Comparison of ENCODE assay signal across 8 mouse cellular contexts in the genomic region with DNA sequence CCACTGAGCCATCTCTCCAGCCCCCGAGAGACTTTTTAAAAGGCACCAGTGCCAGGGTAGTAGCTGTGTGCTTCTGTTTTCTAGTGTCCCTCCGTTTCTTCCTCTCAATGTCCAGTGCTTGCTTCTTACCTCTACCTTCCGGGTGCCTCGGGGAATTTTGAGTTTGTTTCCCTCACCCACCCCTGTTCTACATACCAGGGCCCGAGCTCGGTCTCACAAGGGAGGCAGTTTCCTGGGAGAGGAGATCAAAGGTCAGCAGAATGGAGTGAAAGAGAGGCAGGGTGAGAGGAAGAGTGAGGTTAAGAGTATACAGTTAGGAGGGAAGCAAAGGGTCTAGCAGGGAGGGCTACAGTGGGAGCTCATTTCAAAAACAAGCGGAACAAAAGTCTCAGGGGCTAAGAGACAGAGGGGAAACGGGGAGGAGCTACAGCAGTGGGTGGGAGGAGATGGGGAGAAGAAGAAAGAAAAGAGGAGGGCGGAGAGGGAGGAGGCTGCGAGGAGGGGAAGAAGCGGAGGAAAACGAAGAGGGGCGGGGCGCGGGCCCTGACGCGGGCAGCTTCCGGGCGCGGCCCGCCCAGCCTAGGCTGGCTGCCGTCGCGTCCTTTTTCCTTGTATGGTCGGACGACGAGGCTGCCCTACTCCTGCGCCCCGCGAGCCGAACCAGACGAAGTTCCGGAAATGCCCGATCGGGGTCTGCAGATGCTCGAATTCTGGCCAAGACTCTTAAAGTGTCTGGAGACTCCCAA. TPM values are rescaled to one million over a fixed set of nuclear protein-coding genes. Genes with fewer than 3 reads are reported as not detected.
DNase-seq lines count a peak whose midpoint lies in the region; ATAC-seq and TF ChIP-seq lines count a peak whose summit lies in the region.

No protein-coding gene starts in this region.

- peak overlapping the region; percentile 80 for H3K27ac ChIP-seq in forebrain, postnatal 0 days (ENCODE audit: low read depth, low read length)
- H3K27ac ChIP-seq in hindbrain, embryonic 10.5 days: peak overlapping the region; percentile 93

- peaks cover 26% of the 10 kb centered on the region for H3K4me1 ChIP-seq in forebrain, postnatal 0 days (ENCODE audit: insufficient read depth)
- peaks cover 72% of the 10 kb centered on the region for H3K4me1 ChIP-seq in hindbrain, embryonic 10.5 days (replicated peaks)

- H3K4me2 ChIP-seq in forebrain, postnatal 0 days (ENCODE audit: low read depth): peak overlapping the region; percentile 67

- no peaks in the 10 kb centered on the region for H3K9me3 ChIP-seq in forebrain, postnatal 0 days (ENCODE audit: low read length)
- H3K9me3 ChIP-seq in hindbrain, embryonic 10.5 days: no peaks in the 10 kb centered on the region

- peak overlapping the region; percentile 53 for H3K9ac ChIP-seq in forebrain, postnatal 0 days

- no peaks in the 10 kb centered on the region for H3K27me3 ChIP-seq in forebrain, postnatal 0 days (ENCODE audit: insufficient read depth, low read length)
- peaks cover 17% of the 10 kb centered on the region for H3K27me3 ChIP-seq in hindbrain, embryonic 10.5 days (ENCODE audit: insufficient read depth, poor library complexity, severe bottlenecking)

- peak overlapping the region; percentile 45 for H3K4me3 ChIP-seq in forebrain, postnatal 0 days (ENCODE audit: low read depth, low read length)
- H3K4me3 ChIP-seq in hindbrain, embryonic 10.5 days: peak overlapping the region; percentile 50

- DNase-seq in Muller cell, postnatal 12 days (ENCODE audit: inconsistent ontology term): peak; percentile 98
- peak; percentile 52 for DNase-seq in cerebellum, adult 8-10 months
- peak; percentile 82 for DNase-seq in forebrain, postnatal 0 days
- DNase-seq in hindbrain, embryonic 10.5 days (ENCODE audit: low spot score): peak; percentile 91
- peak; percentile 71 to 72 for DNase-seq in layer of hippocampus, postnatal 36 days
- DNase-seq in lung, postnatal 36 days: peak; percentile 97
- peak; percentile 90 for DNase-seq in retina, embryonic 14.5 days (ENCODE audit: low spot score)
- DNase-seq in thymus, postnatal 36 days: peak; percentile 94 to 97

- under 1% methylated on average over 36 of the region's 36 CpGs for WGBS in forebrain, postnatal 0 days
- WGBS in hindbrain, embryonic 10.5 days: 2% methylated on average over 34 of the region's 36 CpGs

- peak; percentile 41 for ATAC-seq in forebrain, postnatal 0 days

- H3K36me3 ChIP-seq in forebrain, postnatal 0 days (ENCODE audit: insufficient read depth): no peaks in the 10 kb centered on the region
- H3K36me3 ChIP-seq in hindbrain, embryonic 10.5 days: peaks cover 12% of the 10 kb centered on the region

- no peak for TF ChIP-seq CTCF in forebrain, postnatal 0 days (IDR thresholded peaks at IDR 0.05; ENCODE audit: low read depth)

RNA-seq across cellular contexts. Expression of a gene that starts 3.0 kb away (rescaled TPM):
- 20.3 and 25.7 TPM in 2 replicates for total RNA-seq in forebrain, postnatal 0 days (2014; rRNA removed)
- polyA plus RNA-seq in forebrain, postnatal 0 days (2015; fragmentation: Nextera tagmentation; extraction: Ambion mirVana): 9.0 and 11.4 TPM in 2 replicates
- polyA plus RNA-seq in hindbrain, embryonic 10.5 days (2016; fragmentation: Nextera tagmentation; extraction: Ambion mirVana): 82.4 and 93.0 TPM in 2 replicates
- total RNA-seq in layer of hippocampus, postnatal 36 days (2021): 1 to 10 TPM; 5.5 to 7.4 TPM

RNA-seq across cellular contexts. Expression of a gene that starts 4.7 kb away (rescaled TPM):
- 2.8 and 4.0 TPM in 2 replicates for total RNA-seq in forebrain, postnatal 0 days (2014; rRNA removed)
- 2.3 and 3.8 TPM in 2 replicates for polyA plus RNA-seq in forebrain, postnatal 0 days (2015; fragmentation: Nextera tagmentation; extraction: Ambion mirVana)
- 5.3 and 5.8 TPM in 2 replicates for polyA plus RNA-seq in hindbrain, embryonic 10.5 days (2016; fragmentation: Nextera tagmentation; extraction: Ambion mirVana)
- 1 to 10 TPM; 3.1 to 3.9 TPM for total RNA-seq in layer of hippocampus, postnatal 36 days (2021)

RNA-seq across cellular contexts. Expression of a gene that starts 17.2 kb away (rescaled TPM):
- total RNA-seq in forebrain, postnatal 0 days (2014; rRNA removed): 32.5 and 35.1 TPM in 2 replicates
- 39.2 and 47.6 TPM in 2 replicates for polyA plus RNA-seq in forebrain, postnatal 0 days (2015; fragmentation: Nextera tagmentation; extraction: Ambion mirVana)
- 62.9 and 65.0 TPM in 2 replicates for polyA plus RNA-seq in hindbrain, embryonic 10.5 days (2016; fragmentation: Nextera tagmentation; extraction: Ambion mirVana)
- 10 to 100 TPM; 18.3 to 19.6 TPM for total RNA-seq in layer of hippocampus, postnatal 36 days (2021)

RNA-seq across cellular contexts. Expression of a gene that starts 17.4 kb away (rescaled TPM):
- 74.8 and 80.5 TPM in 2 replicates for total RNA-seq in forebrain, postnatal 0 days (2014; rRNA removed)
- polyA plus RNA-seq in forebrain, postnatal 0 days (2015; fragmentation: Nextera tagmentation; extraction: Ambion mirVana): 69.4 and 92.7 TPM in 2 replicates
- 83.2 and 85.4 TPM in 2 replicates for polyA plus RNA-seq in hindbrain, embryonic 10.5 days (2016; fragmentation: Nextera tagmentation; extraction: Ambion mirVana)
- total RNA-seq in layer of hippocampus, postnatal 36 days (2021): 10 to 100 TPM; 68.9 to 70.1 TPM

RNA-seq across cellular contexts. Expression of a gene that starts 24.9 kb away (rescaled TPM):
- total RNA-seq in forebrain, postnatal 0 days (2014; rRNA removed): 205 and 300 TPM in 2 replicates
- polyA plus RNA-seq in forebrain, postnatal 0 days (2015; fragmentation: Nextera tagmentation; extraction: Ambion mirVana): 595 and 769 TPM in 2 replicates
- polyA plus RNA-seq in hindbrain, embryonic 10.5 days (2016; fragmentation: Nextera tagmentation; extraction: Ambion mirVana): 777 and 925 TPM in 2 replicates
- 100 to 1,000 TPM; 454 to 471 TPM for total RNA-seq in layer of hippocampus, postnatal 36 days (2021)

Comparison
In these comparisons a context has a peak if more than half of its experiments do, and no peak if none do; other contexts are left out.
1. Peak in every context shown above with its lines: DNase-seq, ATAC-seq, H3K4me3 ChIP-seq and H3K27ac ChIP-seq.